Mouse (Mus musculus) layer of hippocampus, postnatal 25 days (tissue): Measurements from ENCODE around the gene Coq8a. TPM values are rescaled to one million over a fixed set of nuclear protein-coding genes. Genes with fewer than 3 reads are reported as not detected.

ENCODE experiments used
- DNase-seq, 2 experiments: peaks; one replicate each; pipeline ENCODE4 v3.0.0; 2022; ENCODE audit warnings: mixed read lengths in 2 of 2, low spot score in 1 of 2; ENCODE audit errors: extremely low spot score in 1 of 2
- total RNA-seq, 2 experiments: library from RNA; stranded (reverse); gene quantifications; 2 replicates each; pipeline ENCODE4 v1.2.3; 2021

Gene Coq8a
- total RNA-seq, 2 experiments from 2014 or later = 63.2 to 71.5 TPM

- DNase-seq = no peak
These were observed 68.0 kb downstream of the Coq8a start for GRCm38 (mm10) chr1:180131402-180131801.

GRCm38 (mm10) chr1:180128077-180128792, 71.2 kb downstream of the Coq8a start:
- DNase-seq = no peak

- DNase-seq = no peak
These were observed 81.2 kb downstream of the Coq8a start for GRCm38 (mm10) chr1:180118233-180118632.

- no peak for DNase-seq
These were observed 82.9 kb downstream of the Coq8a start for GRCm38 (mm10) chr1:180116525-180116924.

Other genes starting within 250 kb of the Coq8a start
- 100 to 1,000 TPM; 204 to 246 TPM for gene Cdc42bpa, start 239.1 kb downstream of the Coq8a start, total RNA-seq
- gene Psen2, start 63.8 kb upstream of the Coq8a start, total RNA-seq = 10 to 100 TPM; 19.5 to 25.4 TPM
- 10 to 100 TPM; 24.4 to 26.5 TPM for gene Itpkb, start 130.9 kb upstream of the Coq8a start, total RNA-seq